In the genomic region with DNA sequence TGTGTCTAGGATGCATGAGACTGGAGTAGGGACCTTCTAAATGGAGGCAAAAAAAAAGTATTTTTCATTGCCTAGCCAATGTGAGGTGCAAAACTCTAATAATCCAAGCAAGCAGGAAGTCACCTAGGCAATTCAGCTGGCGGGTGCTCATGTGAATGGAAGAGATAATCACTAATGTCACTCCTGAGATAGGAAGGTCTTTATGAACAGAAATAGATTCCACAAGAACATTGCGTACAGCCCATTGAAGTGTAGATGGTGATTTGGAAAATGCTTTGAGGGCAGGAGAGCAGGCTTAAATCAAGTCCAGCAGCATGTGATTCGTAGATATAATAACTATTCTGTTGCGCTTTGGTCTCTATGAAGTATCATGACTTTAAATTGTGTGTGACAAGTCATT, we compare ENCODE assay signal across 39 mouse cellular contexts. TPM values are rescaled to one million over a fixed set of nuclear protein-coding genes. Genes with fewer than 3 reads are reported as not detected.
"Had no signal": no experiment of that assay in that cellular context is flagged by ENCODE, and none has a peak within 500 bp of the region (broad histone marks: within the 10 kb centered on the region; RNA-seq: fewer than 3 reads in every experiment).

No protein-coding gene starts in this region.

- H3K9ac ChIP-seq: forebrain, postnatal 0 days; heart, embryonic 13.5 days; heart, embryonic 15.5 days; hindbrain, embryonic 13.5 days; kidney, embryonic 15.5 days; limb, embryonic 13.5 days; limb, embryonic 15.5 days; liver, embryonic 12.5 days; liver, embryonic 14.5 days had no signal

- H3K4me2 ChIP-seq: heart, embryonic 13.5 days; heart, embryonic 15.5 days; hindbrain, embryonic 13.5 days; kidney, embryonic 15.5 days; limb, embryonic 13.5 days; limb, embryonic 15.5 days; liver, embryonic 12.5 days had no signal

- H3K9me3 ChIP-seq: heart, embryonic 13.5 days; heart, embryonic 15.5 days; hindbrain, embryonic 13.5 days; kidney, embryonic 15.5 days; limb, embryonic 13.5 days; limb, embryonic 15.5 days; liver, embryonic 12.5 days had no signal

- DNase-seq: forebrain, postnatal 0 days; gastrocnemius, postnatal 14 days; gastrocnemius, postnatal 36 days; kidney, adult 11 months; kidney, adult 2 months; kidney, adult 9 months; kidney, postnatal 14 days; kidney, postnatal 36 days; layer of hippocampus, adult 9-11 months; layer of hippocampus, postnatal 36 days; left cerebral cortex, postnatal 4 days had no signal

- ATAC-seq: forebrain, postnatal 0 days; hindbrain, embryonic 16.5 days; intestine, embryonic 16.5 days; liver, embryonic 12.5 days had no signal

- H3K4me3 ChIP-seq: heart, adult 2 months; heart, embryonic 13.5 days; heart, embryonic 15.5 days; hindbrain, embryonic 13.5 days; kidney, embryonic 15.5 days; limb, embryonic 13.5 days; limb, embryonic 15.5 days; liver, embryonic 12.5 days had no signal

- H3K27ac ChIP-seq: heart, adult 2 months; heart, embryonic 13.5 days; heart, embryonic 15.5 days; hindbrain, embryonic 13.5 days; kidney, embryonic 15.5 days; kidney, postnatal 0 days; limb, embryonic 13.5 days; limb, embryonic 15.5 days; liver, embryonic 12.5 days; liver, embryonic 14.5 days had no signal

- H3K36me3 ChIP-seq: heart, embryonic 13.5 days; heart, embryonic 15.5 days; hindbrain, embryonic 13.5 days; kidney, embryonic 15.5 days; limb, embryonic 13.5 days; limb, embryonic 15.5 days; liver, embryonic 12.5 days had no signal

- H3K27me3 ChIP-seq: heart, embryonic 13.5 days; heart, embryonic 15.5 days; hindbrain, embryonic 13.5 days; kidney, embryonic 15.5 days; limb, embryonic 13.5 days; limb, embryonic 15.5 days; liver, embryonic 12.5 days had no signal

- H3K4me1 ChIP-seq: heart, embryonic 15.5 days; hindbrain, embryonic 13.5 days; kidney, embryonic 15.5 days; limb, embryonic 13.5 days; limb, embryonic 15.5 days; liver, embryonic 12.5 days had no signal

RNA-seq across cellular contexts. Expression of a gene that starts 27.9 kb away (rescaled TPM):
- total RNA-seq: forebrain, postnatal 0 days; gastrocnemius, adult 18-20 months; gastrocnemius, adult 8-10 months; gastrocnemius, postnatal 14 days; gastrocnemius, postnatal 36 days; heart, adult 2 months; heart, postnatal 10 days; hematopoietic stem cell, adult 5-6 weeks; layer of hippocampus, adult 18-20 months; layer of hippocampus, adult 8-10 months; layer of hippocampus, postnatal 36 days; left cerebral cortex, adult 18-20 months; left cerebral cortex, adult 8-10 months; left cerebral cortex, postnatal 10 days; left cerebral cortex, postnatal 25 days; left cerebral cortex, postnatal 4 days; liver, adult 2 months had no signal
- polyA plus RNA-seq: forebrain, postnatal 0 days; heart, embryonic 13.5 days; heart, embryonic 15.5 days; hindbrain, embryonic 11.5 days; hindbrain, embryonic 13.5 days; hindbrain, embryonic 16.5 days; intestine, embryonic 14.5 days; intestine, embryonic 16.5 days; kidney, embryonic 15.5 days; kidney, postnatal 0 days; large intestine, adult 2 months; limb, embryonic 11.5 days; limb, embryonic 13.5 days; limb, embryonic 15.5 days; liver, adult 2 months; liver, embryonic 12.5 days; liver, embryonic 14.5 days; liver, embryonic 16.5 days had no signal
